Mouse (Mus musculus): ENCODE measurements around the gene Ntn1.
A peak's percentile ranks its signal among the peaks of the same experiment; 100 is the strongest.

Ntn1 gene

GRCm38 (mm10) chr11:68400727-68401219 lies at the start of gene Ntn1:
Ntn1 (minus strand) TSS chr11:68400823.
- DNase-seq, result no peak

GRCm38 (mm10) chr11:68448356-68448755 lies 47.7 kb upstream of the Ntn1 start:
- DNase-seq, result no peak

- no peak for DNase-seq
Measured at GRCm38 (mm10) chr11:68447242-68447641, 46.6 kb upstream of the Ntn1 start.

DNA sequence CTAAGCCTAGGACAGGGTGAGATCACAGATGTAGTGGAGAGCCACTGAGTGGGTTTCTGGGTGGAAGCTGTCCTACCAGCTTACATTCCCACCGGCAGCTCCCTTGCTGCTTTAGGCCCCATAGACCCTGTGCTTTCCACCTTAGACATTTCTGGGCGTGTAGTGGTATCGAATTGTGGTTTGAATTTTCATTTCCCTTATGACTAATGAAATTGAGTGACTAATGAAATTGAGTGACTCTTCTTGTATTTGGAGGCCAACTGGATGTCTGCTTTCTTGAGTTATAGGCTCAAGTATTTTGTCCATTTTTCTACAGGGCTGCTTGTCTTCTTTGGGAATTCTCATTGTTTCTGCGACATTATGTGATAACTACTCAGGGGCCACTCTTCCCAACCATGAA lies 45.9 kb upstream of the Ntn1 start:
- no peak for DNase-seq

- no peak for DNase-seq
Measured at GRCm38 (mm10) chr11:68445901-68446300, 45.3 kb upstream of the Ntn1 start.

DNA sequence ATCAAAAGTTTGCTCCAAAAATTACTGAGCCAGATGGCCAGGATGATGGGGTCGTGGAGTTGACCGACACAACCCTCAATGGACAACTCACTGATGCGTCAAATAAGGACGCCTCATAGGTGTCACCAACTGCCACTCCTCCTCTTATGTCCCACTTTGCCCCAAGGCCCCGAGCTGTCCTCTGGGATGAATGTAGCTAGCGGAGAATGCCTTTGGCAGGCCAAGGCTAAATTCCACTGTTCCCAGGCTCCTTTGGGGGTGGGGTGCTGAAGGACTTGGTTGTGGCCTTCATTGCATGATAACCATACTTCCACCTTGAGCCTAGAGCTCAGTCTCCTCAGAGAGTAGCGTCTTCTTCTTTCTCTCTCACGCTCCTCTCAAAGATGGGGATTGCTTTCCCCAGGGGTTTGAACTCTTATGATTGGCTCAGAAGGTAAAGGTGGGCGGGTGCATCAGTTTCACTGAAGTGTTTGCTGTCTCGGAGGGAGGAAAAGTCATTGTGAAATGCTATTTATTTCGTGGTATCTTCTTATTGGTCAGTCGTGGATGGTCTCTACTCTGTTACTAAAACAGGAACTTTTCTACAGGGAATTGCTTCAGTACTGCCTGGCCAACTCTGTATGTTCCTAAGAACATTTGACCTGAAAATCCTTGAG lies 42.5 kb upstream of the Ntn1 start:
- no peak for DNase-seq

- DNase-seq, result no peak
Measured at GRCm38 (mm10) chr11:68442346-68442745, 41.7 kb upstream of the Ntn1 start.

- DNase-seq, result no peak
Measured at GRCm38 (mm10) chr11:68440965-68441364, 40.3 kb upstream of the Ntn1 start.

DNA sequence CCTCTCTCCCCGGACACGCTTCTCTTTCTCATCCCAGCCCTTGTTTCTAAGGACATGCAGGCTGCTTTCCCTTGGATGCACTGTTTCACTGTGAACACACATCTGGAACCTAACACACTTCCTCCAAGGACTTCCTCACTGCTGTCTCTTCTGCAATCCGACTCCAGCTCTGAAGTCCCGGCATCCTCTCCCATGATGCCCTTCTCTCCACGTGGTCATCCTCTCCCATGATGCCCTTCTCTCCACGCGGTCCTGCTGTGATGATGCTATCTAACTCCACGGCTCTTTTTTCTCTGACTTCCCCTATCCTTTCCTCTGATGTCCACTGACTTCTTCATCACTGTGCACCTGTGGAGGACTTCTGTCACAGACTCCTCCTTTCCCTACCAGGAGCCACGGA lies 39.5 kb upstream of the Ntn1 start:
- no peak for DNase-seq

- DNase-seq, result no peak
Measured at GRCm38 (mm10) chr11:68436376-68436775, 35.8 kb upstream of the Ntn1 start.

DNA sequence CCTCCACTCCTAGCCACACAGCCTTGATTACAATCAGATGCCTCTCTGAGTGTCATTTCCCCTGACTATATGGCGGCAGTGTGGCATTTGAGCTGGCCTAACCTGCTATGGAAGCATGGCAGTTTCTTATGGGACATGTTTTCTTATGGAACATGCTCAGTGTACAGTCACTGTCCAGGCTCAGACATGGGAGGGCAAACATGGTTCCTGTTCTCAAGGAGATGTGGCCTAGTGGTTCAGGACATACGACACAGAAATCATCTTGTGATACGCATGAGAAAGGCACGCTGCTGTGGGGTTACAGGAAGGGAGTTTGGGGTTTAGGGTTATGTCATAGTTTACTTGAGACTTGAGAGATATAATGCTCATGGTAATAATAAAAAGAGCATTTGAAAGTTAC lies 35.0 kb upstream of the Ntn1 start:
- DNase-seq, result no peak

DNA sequence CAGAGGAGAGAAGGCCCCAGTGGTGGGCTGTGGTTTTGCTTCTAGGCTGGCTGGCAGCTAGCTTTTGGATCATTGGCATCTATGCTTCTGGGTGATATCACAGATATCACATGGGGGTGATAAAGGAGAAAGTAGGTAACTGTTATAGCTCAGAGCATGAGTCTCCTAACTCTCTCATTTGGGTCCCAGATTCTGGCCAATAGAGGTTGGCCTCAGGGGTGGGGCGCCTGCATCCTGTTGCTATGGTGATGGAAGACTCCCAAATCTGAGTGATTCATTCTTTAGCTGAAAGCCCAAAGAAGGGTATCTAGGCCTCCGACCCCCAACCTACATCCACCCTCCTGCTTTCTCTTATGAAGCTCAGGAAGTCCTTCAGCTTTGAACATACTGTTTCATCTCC lies 34.1 kb upstream of the Ntn1 start:
- no peak for DNase-seq

DNA sequence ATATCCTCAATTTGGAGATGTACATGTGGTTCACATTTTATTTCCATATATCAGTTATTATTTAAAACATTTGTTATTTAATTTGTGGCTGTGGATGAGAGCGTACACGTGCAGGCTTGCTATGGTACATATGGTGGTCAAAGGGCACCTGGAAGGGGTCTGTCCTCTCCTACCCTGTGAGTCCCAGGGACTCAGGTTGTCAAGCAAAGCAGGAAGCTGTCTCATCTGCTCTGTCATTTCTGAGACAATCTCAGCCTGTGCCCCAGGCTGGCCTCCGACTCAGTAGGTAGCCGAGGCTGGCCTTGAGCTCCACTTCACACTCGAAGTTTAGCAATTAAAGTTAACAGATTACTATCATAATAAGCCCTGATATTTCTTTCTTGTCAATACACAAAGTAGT lies 32.9 kb upstream of the Ntn1 start:
- no peak for DNase-seq

DNA sequence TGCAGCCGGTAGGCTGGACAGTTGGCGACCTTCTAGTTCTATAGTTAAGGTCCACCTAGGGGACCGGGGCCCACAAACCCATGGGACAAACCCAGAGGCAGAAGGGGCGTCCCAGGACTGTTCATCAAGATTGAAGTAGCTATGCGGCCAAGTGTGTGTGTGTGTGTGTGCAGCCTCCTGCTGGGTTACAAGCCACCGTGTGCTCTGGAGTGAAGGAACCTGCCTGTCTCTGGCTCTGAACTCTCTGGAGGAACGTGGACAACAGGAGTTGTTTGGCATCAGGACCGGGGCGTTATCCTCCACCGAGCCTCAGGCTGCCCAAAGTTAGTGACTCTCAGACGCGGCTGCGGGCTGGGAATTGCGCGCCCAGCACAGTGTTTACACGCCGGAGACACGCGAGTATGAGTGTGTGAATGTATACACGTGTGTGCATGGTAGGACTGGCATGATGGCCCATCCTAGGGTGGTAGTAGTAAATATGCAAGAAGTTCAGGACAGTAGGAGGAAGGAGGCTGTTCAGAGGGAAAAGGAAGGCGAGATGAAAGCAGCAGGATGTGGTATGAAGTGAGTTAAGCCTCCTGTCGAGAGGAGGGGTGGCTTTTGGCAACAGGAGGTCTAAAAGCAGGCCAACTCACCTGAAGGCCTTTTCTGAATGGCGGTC lies 31.9 kb upstream of the Ntn1 start:
- no peak for DNase-seq

DNA sequence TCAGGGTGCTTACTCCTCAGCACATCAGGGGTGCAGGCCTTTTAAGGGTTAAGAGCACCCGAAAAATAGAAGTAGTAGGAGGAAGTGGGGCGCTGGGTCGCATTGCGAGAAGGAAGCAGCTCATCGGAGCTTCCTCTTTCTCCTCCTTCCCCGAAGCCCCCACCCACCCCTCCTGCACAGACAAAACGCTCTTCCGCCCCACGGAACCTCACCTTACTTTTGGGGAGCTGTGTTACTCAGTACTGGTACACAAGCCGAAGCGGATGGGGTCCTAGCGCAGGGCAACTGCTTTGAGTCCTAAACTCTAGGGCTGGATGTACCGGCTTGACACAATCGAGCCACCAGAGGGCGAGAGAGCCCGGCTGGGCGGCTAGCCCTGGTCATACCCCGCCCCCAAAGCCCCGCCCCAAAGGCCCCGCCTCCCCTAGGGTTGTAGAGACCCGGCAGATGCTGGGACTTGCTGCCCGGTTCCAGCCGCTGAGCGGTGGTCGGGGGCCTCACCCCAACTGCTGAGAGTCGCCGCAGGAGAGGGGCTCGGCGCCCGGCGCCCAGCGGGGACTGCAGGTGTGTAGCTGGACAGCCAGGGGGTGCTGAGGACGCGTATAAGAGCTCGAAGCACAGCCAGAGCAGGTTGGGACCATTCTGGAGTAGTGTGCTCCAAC lies 31.2 kb upstream of the Ntn1 start, which contains the start of gene Pik3r5:
Gene Pik3r5, plus strand, starts transcription at position 423 of the 662 bp plus-strand sequence.
- DNase-seq, result peak; percentile 83

DNA sequence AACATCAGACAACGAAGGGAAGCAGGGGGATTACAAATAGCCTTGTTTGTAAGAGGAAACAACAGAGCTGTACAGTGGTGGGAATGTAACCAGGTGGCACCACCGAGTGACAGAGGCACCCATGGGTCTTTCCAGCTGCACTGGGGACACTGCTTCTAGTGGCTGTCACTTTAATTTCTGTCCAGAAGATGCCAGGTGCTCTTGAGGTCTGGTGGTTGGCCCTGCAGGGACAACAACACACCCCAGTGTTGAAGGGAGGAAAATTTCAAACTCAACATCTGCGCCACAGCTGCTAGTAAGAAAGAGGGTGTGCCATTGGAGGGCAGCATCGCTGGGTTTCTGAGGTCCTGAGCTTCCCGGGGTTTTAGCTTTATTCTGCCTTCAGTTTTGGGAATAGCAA lies 30.0 kb upstream of the Ntn1 start:
- no peak for DNase-seq

- no peak for DNase-seq
Measured at GRCm38 (mm10) chr11:68427083-68427570, 26.5 kb upstream of the Ntn1 start.

- no peak for DNase-seq
Measured at GRCm38 (mm10) chr11:68425492-68426315, 25.1 kb upstream of the Ntn1 start.

DNA sequence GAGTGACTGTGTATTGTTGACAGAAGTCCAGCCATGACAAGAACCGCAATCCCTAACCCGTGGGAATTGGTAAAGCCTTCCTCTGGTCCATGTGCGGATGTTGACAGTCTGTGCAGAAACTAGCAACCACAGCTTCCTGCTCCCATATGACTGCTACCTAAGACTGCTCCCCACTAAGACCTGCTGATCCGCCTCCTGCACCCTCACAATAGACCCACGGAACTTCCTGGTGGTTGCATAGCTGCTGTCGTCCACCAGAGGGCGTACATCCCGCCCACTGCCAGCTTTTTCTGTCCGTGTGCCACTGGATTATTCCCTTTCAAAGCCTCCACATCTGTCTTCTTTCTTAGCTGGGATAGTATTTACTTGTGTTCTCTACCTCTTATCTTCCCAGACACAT lies 17.2 kb upstream of the Ntn1 start:
- peak; percentile 47 to 54 for DNase-seq

DNA sequence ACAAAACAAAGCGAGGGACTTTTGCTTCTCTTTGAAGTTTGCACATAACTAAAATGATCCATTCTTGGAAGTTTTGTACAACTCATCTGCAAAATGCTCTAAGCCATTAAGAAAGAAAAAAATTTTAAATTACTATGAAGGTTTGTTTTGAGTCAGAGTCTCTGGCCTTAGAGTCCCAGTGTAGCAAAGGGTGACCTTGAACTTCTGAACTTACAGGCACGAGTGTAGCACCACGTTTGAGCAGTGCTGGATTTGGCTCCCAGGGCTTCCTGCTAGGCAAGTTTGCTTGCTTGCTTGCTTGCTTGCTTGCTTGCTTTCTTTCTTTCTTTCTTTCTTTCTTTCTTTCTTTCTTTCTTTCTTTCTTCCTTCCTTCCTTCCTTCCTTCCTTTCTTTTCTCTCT lies 16.4 kb upstream of the Ntn1 start:
- DNase-seq, result no peak

GRCm38 (mm10) chr11:68408127-68408526 lies 7.5 kb upstream of the Ntn1 start:
- peak; percentile 93 to 97 for DNase-seq

GRCm38 (mm10) chr11:68407266-68407926 lies 6.8 kb upstream of the Ntn1 start:
- no peak for DNase-seq
